Mouse (Mus musculus): Measurements from ENCODE around the gene Fam193a.

DNA sequence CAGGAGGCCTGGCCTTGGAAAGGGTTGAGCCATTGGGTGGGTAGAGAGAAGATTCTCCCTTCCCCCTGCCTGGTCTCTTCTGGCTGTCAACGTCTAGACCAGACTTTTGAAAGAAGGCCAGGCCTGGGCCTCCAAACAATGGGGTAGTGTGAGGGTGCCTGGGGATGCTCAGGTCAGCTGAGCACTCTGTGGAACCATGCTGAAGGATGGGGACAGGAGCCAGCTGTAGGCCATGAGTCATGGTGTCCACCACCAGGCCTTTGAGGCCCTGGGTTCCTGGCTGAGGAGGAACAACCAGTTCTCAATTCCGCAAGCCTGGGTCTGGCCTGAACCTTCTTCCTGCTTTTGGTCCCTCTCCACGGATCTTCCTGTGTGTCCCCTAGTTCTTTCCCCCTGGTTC, 164.1 kb downstream of the Fam193a start:
- TF ChIP-seq CTCF (IDR thresholded peaks at IDR 0.05; ENCODE audit: low read depth) (no peak), EP300 (IDR thresholded peaks at IDR 0.05; ENCODE audit: low read depth) (no peak)
